Mouse (Mus musculus) limb, embryonic 14.5 days (tissue): Measurements from ENCODE around the gene Ube2i. TPM values are rescaled to one million over a fixed set of nuclear protein-coding genes. Genes with fewer than 3 reads are reported as not detected.
A peak's percentile ranks its signal among the peaks of the same experiment; 100 is the strongest.

Source experiments
- ATAC-seq: fragments of 200-750 bp; cut with Nextera tagmentation; 2 replicates; pipeline ENCODE4 v1.8.0; 2017; ENCODE audit warnings: low read depth, moderate number of reproducible peaks, moderate TSS enrichment; ENCODE audit not compliant: low FRiP score
- DNase-seq: peaks from one replicate; pipeline ENCODE4 v3.0.0-alpha.2; 2015; ENCODE audit warnings: low spot score
- H3K27ac ChIP-seq: fragments of 300-500 bp; sonication (generic); replicated peaks from 2 replicates; pipeline ENCODE4 v1.5.1; 2014; ENCODE audit warnings: low read depth, mild to moderate bottlenecking, low read length, moderate library complexity, mixed read lengths
- H3K27me3 ChIP-seq: fragments of 300-500 bp; sonication (generic); 2 replicates; pipeline ENCODE4 v1.6.1; 2014; ENCODE audit warnings: low read length, mixed read lengths; ENCODE audit not compliant: control insufficient read depth, insufficient read depth
- H3K36me3 ChIP-seq: fragments of 300-500 bp; sonication (generic); 2 replicates; pipeline ENCODE4 v1.6.1; 2014; ENCODE audit warnings: mild to moderate bottlenecking, low read length, moderate library complexity, mixed read lengths; ENCODE audit not compliant: control insufficient read depth, insufficient read depth
- H3K4me1 ChIP-seq: fragments of 300-500 bp; sonication (generic); 2 replicates; pipeline ENCODE4 v1.6.1; 2014; ENCODE audit warnings: antibody characterized with exemption, low read length, mixed read lengths; ENCODE audit not compliant: control insufficient read depth, insufficient read depth
- H3K4me2 ChIP-seq: fragments of 300-500 bp; sonication (generic); replicated peaks from 2 replicates; pipeline ENCODE4 v1.6.1; 2014; ENCODE audit warnings: low read depth, mild to moderate bottlenecking, low read length, moderate library complexity; ENCODE audit not compliant: severe bottlenecking
- H3K4me3 ChIP-seq: fragments of 300-500 bp; sonication (generic); replicated peaks from 2 replicates; pipeline ENCODE4 v1.5.1; 2014; ENCODE audit warnings: low read length
- H3K9ac ChIP-seq: fragments of 300-500 bp; sonication (generic); 2 replicates; pipeline ENCODE4 v1.6.1; 2014; ENCODE audit warnings: mild to moderate bottlenecking, low read depth, low read length, moderate library complexity; ENCODE audit not compliant: severe bottlenecking
- H3K9me3 ChIP-seq: fragments of 300-500 bp; sonication (generic); 2 replicates; pipeline ENCODE4 v1.6.1; 2016; ENCODE audit warnings: low read length; ENCODE audit not compliant: control insufficient read depth
- POLR2A ChIP-seq: fragments of 200-500 bp; IDR thresholded peaks from 2 replicates; pipeline ENCODE4 v1.8.0; 2012; ENCODE audit warnings: inconsistent platforms, mild to moderate bottlenecking, moderate library complexity, borderline replicate concordance; ENCODE audit not compliant: insufficient read depth, insufficient read length; ENCODE audit errors: extremely low read depth
- WGBS: fragments of 180-500 bp; shearing (Covaris S2); extraction: QIAGEN DNeasy Blood & Tissue Kit; methylation state at CpG from one replicate; pipeline ENCODE4 v1.1.7; 2014; 5-methylcytosine and 5-hydroxymethylcytosine counted together
- polyA plus RNA-seq, 2 experiments: library from polyadenylated mRNA; depleted of rRNA in 1 of 2; stranded (reverse) in 1 of 2; unstranded in 1 of 2; fragments of >200 nt; fragmentation: Nextera tagmentation in 1 of 2; extraction: Ambion mirVana in 1 of 2; gene quantifications; 2 replicates each; pipeline versions ENCODE4 v1.2.1 to v1.2.3; 2012 to 2014

Gene Ube2i
- polyA plus RNA-seq, 2 experiments = 533 to 540 TPM

DNA sequence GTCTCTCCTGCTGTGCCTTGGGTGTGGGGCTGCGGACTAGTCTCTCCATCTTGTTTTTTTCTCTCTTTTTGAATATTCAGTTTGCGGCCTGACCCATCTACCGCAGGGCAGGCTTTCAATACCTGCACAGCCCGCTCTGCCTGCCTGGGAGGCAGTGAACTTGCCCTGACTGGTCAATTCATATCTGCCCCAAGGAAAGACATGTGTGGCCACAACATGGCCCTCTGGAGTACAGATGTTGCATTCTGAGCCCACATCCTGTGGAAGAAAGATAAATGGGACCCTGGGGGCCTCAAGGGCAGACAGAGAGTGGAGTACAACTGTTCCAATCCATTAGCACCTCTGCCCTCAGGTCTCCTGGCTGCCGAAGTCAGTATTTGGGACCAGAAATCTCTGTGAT is 23.7 kb upstream of the Ube2i start, which contains the start of gene Prss34:
Prss34 (plus strand) TSS at position 301 of the 400 bp plus-strand sequence.
- ATAC-seq (no peak), DNase-seq (no peak)
- H3K27ac ChIP-seq = no peak within 1 kb of the TSS
- H3K9me3 ChIP-seq = no peaks in the 10 kb centered on the region
- WGBS = 60% methylated on average over 5 of the region's 5 CpGs
- no peak within 1 kb of the TSS for H3K4me2 ChIP-seq
- no peak within 1 kb of the TSS for H3K9ac ChIP-seq
- no peak for TF ChIP-seq POLR2A
- H3K4me3 ChIP-seq = no peak within 1 kb of the TSS
- H3K27me3 ChIP-seq = no peaks in the 10 kb centered on the region
- no peaks in the 10 kb centered on the region for H3K36me3 ChIP-seq
- H3K4me1 ChIP-seq = no peaks in the 10 kb centered on the region

DNA sequence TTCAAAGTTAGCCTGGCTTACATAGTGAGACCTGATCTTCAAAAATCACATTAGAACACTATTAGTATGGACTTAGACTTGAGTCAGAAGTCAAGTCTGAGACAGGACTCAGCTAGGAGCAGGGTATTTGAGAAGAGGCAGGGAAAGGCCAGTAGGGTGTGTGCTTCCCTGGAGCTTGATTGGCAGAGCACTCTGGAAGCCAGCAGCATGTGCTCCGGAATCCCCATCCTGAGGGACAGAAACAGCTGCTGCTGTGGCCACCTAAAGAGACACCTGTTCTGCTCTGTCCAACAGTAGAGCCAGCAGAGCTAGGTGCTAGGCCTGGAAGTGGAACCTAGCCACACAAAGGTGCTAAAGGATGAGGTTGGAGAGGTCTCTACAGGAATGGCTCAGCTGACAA is 19.7 kb upstream of the Ube2i start:
- ATAC-seq = peak; percentile 71; the same call in 1 of the 2 replicates
- H3K9me3 ChIP-seq = no peaks in the 10 kb centered on the region
- 35% methylated on average over 1 of the region's 1 CpGs for WGBS

GRCm38 (mm10) chr17:25293495-25293894 is 19.1 kb upstream of the Ube2i start:
- Histone ChIP-seq H3K36me3 (no peaks in the 10 kb centered on the region), H3K27me3 (no peaks in the 10 kb centered on the region), H3K27ac (no peak overlapping the region), H3K9ac (no peak overlapping the region), H3K4me2 (no peak overlapping the region), H3K4me1 (no peaks in the 10 kb centered on the region), H3K9me3 (no peaks in the 10 kb centered on the region), H3K4me3 (no peak overlapping the region)
- DNase-seq = no peak
- TF ChIP-seq POLR2A = no peak
- ATAC-seq = no peak
- 74% methylated on average over 5 of the region's 5 CpGs for WGBS

More for the DNA sequence above, 19.7 kb upstream of the Ube2i start:
- peak; percentile 18 for DNase-seq
- Histone ChIP-seq H3K9ac (no peak overlapping the region), H3K27ac (no peak overlapping the region), H3K27me3 (no peaks in the 10 kb centered on the region), H3K4me2 (no peak overlapping the region), H3K4me1 (no peaks in the 10 kb centered on the region), H3K4me3 (no peak overlapping the region), H3K36me3 (no peaks in the 10 kb centered on the region)
- TF ChIP-seq POLR2A = no peak

GRCm38 (mm10) chr17:25290411-25290810 is 16.0 kb upstream of the Ube2i start:
- Histone ChIP-seq H3K27me3 (no peaks in the 10 kb centered on the region), H3K4me2 (no peak overlapping the region), H3K4me1 (no peaks in the 10 kb centered on the region), H3K4me3 (no peak overlapping the region), H3K9me3 (no peaks in the 10 kb centered on the region), H3K9ac (no peak overlapping the region), H3K36me3 (no peaks in the 10 kb centered on the region), H3K27ac (no peak overlapping the region)
- no peak for TF ChIP-seq POLR2A
- no peak for ATAC-seq
- DNase-seq = no peak
- WGBS = 33% methylated on average over 4 of the region's 4 CpGs

GRCm38 (mm10) chr17:25288842-25289241 is 14.4 kb upstream of the Ube2i start:
- H3K27ac ChIP-seq = no peak overlapping the region
- no peak overlapping the region for H3K4me2 ChIP-seq
- no peaks in the 10 kb centered on the region for H3K36me3 ChIP-seq
- ATAC-seq (no peak), DNase-seq (peak; percentile 28)
- H3K9me3 ChIP-seq = no peaks in the 10 kb centered on the region
- WGBS = 19% methylated on average over 4 of the region's 4 CpGs
- no peak for TF ChIP-seq POLR2A
- H3K4me1 ChIP-seq = no peaks in the 10 kb centered on the region
- no peak overlapping the region for H3K4me3 ChIP-seq
- H3K27me3 ChIP-seq = no peaks in the 10 kb centered on the region
- no peak overlapping the region for H3K9ac ChIP-seq

GRCm38 (mm10) chr17:25285033-25285432 is 10.6 kb upstream of the Ube2i start:
- Histone ChIP-seq H3K27ac (no peak overlapping the region), H3K4me1 (no peaks in the 10 kb centered on the region), H3K9me3 (no peaks in the 10 kb centered on the region), H3K36me3 (no peaks in the 10 kb centered on the region), H3K27me3 (no peaks in the 10 kb centered on the region), H3K9ac (no peak overlapping the region), H3K4me2 (no peak overlapping the region), H3K4me3 (no peak overlapping the region)
- no peak for ATAC-seq
- TF ChIP-seq POLR2A = no peak
- DNase-seq = peak; percentile 56
- 30% methylated on average over 3 of the region's 3 CpGs for WGBS
